Mouse (Mus musculus): ENCODE data around the gene Ptprt. TPM values are rescaled to one million over a fixed set of nuclear protein-coding genes. Genes with fewer than 3 reads are reported as not detected.

Gene Ptprt
- polyA plus RNA-seq, 1 experiment from 2014 or later, result 15.7 TPM

GRCm38 (mm10) chr2:162426114-162426513 lies 234.8 kb downstream of the Ptprt start:
- no peaks in the 10 kb centered on the region for H3K4me1 ChIP-seq (ENCODE audit: control insufficient read depth, insufficient read depth, low read length)
- ATAC-seq (ENCODE audit: low FRiP score, low TSS enrichment), result no peak
- 64% methylated on average over 8 of the region's 8 CpGs for WGBS
- peak overlapping the region; percentile 60 for H3K27ac ChIP-seq (replicated peaks; ENCODE audit: low read depth, low read length)
- no peak overlapping the region for H3K9ac ChIP-seq (replicated peaks; ENCODE audit: low read length)
- no peaks in the 10 kb centered on the region for H3K9me3 ChIP-seq (ENCODE audit: control insufficient read depth, low read length)
- DNase-seq, result peak; percentile 71
- no peak overlapping the region for H3K4me2 ChIP-seq (ENCODE audit: low read length)
- no peaks in the 10 kb centered on the region for H3K36me3 ChIP-seq (ENCODE audit: control insufficient read depth, insufficient read depth, low read length)
- H3K27me3 ChIP-seq (ENCODE audit: control insufficient read depth, insufficient read depth, low read length), result no peaks in the 10 kb centered on the region
- H3K4me3 ChIP-seq (replicated peaks; ENCODE audit: low read depth, low read length), result no peak overlapping the region

- no peak overlapping the region for H3K27ac ChIP-seq (replicated peaks; ENCODE audit: low read depth, low read length)
- WGBS, result 80% methylated on average over 3 of the region's 3 CpGs
- no peaks in the 10 kb centered on the region for H3K36me3 ChIP-seq (ENCODE audit: control insufficient read depth, insufficient read depth, low read length)
- ATAC-seq (ENCODE audit: low FRiP score, low TSS enrichment) (no peak), DNase-seq (no peak)
- H3K9me3 ChIP-seq (ENCODE audit: control insufficient read depth, low read length), result no peaks in the 10 kb centered on the region
- H3K27me3 ChIP-seq (ENCODE audit: control insufficient read depth, insufficient read depth, low read length), result no peaks in the 10 kb centered on the region
- no peak overlapping the region for H3K9ac ChIP-seq (replicated peaks; ENCODE audit: low read length)
- H3K4me2 ChIP-seq (ENCODE audit: low read length), result no peak overlapping the region
- no peak overlapping the region for H3K4me3 ChIP-seq (replicated peaks; ENCODE audit: low read depth, low read length)
- H3K4me1 ChIP-seq (ENCODE audit: control insufficient read depth, insufficient read depth, low read length), result peaks cover 4% of the 10 kb centered on the region; the same call in 1 of the 2 replicates
Observed at GRCm38 (mm10) chr2:162418181-162418580, 242.8 kb downstream of the Ptprt start.

- Histone ChIP-seq H3K4me2 (ENCODE audit: low read length) (no peak overlapping the region), H3K4me3 (replicated peaks; ENCODE audit: low read depth, low read length) (no peak overlapping the region), H3K27me3 (ENCODE audit: control insufficient read depth, insufficient read depth, low read length) (no peaks in the 10 kb centered on the region), H3K36me3 (ENCODE audit: control insufficient read depth, insufficient read depth, low read length) (no peaks in the 10 kb centered on the region), H3K9me3 (ENCODE audit: control insufficient read depth, low read length) (no peaks in the 10 kb centered on the region), H3K9ac (replicated peaks; ENCODE audit: low read length) (no peak overlapping the region), H3K27ac (replicated peaks; ENCODE audit: low read depth, low read length) (no peak overlapping the region), H3K4me1 (ENCODE audit: control insufficient read depth, insufficient read depth, low read length) (peaks cover 4% of the 10 kb centered on the region; the same call in 1 of the 2 replicates)
- 29% methylated on average over 5 of the region's 5 CpGs for WGBS
- ATAC-seq (ENCODE audit: low FRiP score, low TSS enrichment) (no peak), DNase-seq (peak; percentile 47)
Observed at GRCm38 (mm10) chr2:162413073-162413812, 247.7 kb downstream of the Ptprt start.

- no peaks in the 10 kb centered on the region for H3K9me3 ChIP-seq (ENCODE audit: control insufficient read depth, low read length)
- peaks cover 4% of the 10 kb centered on the region; the same call in 1 of the 2 replicates for H3K4me1 ChIP-seq (ENCODE audit: control insufficient read depth, insufficient read depth, low read length)
- no peak overlapping the region for H3K27ac ChIP-seq (replicated peaks; ENCODE audit: low read depth, low read length)
- H3K27me3 ChIP-seq (ENCODE audit: control insufficient read depth, insufficient read depth, low read length), result no peaks in the 10 kb centered on the region
- ATAC-seq (ENCODE audit: low FRiP score, low TSS enrichment), result no peak
- no peak overlapping the region for H3K4me3 ChIP-seq (replicated peaks; ENCODE audit: low read depth, low read length)
- DNase-seq, result peak; percentile 31
- no peaks in the 10 kb centered on the region for H3K36me3 ChIP-seq (ENCODE audit: control insufficient read depth, insufficient read depth, low read length)
- WGBS, result 88% methylated on average over 4 of the region's 4 CpGs
- no peak overlapping the region for H3K9ac ChIP-seq (replicated peaks; ENCODE audit: low read length)
- H3K4me2 ChIP-seq (ENCODE audit: low read length), result no peak overlapping the region
Observed at GRCm38 (mm10) chr2:162411014-162411413, 249.9 kb downstream of the Ptprt start.

- H3K27me3 ChIP-seq (ENCODE audit: control insufficient read depth, insufficient read depth, low read length), result no peaks in the 10 kb centered on the region
- H3K36me3 ChIP-seq (ENCODE audit: control insufficient read depth, insufficient read depth, low read length), result no peaks in the 10 kb centered on the region
- H3K4me1 ChIP-seq (ENCODE audit: control insufficient read depth, insufficient read depth, low read length), result peaks cover 4% of the 10 kb centered on the region; the same call in 1 of the 2 replicates
- DNase-seq (no peak), ATAC-seq (ENCODE audit: low FRiP score, low TSS enrichment) (no peak)
- no peak overlapping the region for H3K4me3 ChIP-seq (replicated peaks; ENCODE audit: low read depth, low read length)
- H3K9ac ChIP-seq (replicated peaks; ENCODE audit: low read length), result no peak overlapping the region
- no peak overlapping the region for H3K4me2 ChIP-seq (ENCODE audit: low read length)
- 62% methylated on average over 8 of the region's 8 CpGs for WGBS
- H3K27ac ChIP-seq (replicated peaks; ENCODE audit: low read depth, low read length), result no peak overlapping the region
- H3K9me3 ChIP-seq (ENCODE audit: control insufficient read depth, low read length), result no peaks in the 10 kb centered on the region
Observed at GRCm38 (mm10) chr2:162409245-162409644, 251.7 kb downstream of the Ptprt start.

GRCm38 (mm10) chr2:162401316-162402100 lies 259.4 kb downstream of the Ptprt start:
- no peak overlapping the region for H3K9ac ChIP-seq (replicated peaks; ENCODE audit: low read length)
- no peaks in the 10 kb centered on the region for H3K36me3 ChIP-seq (ENCODE audit: control insufficient read depth, insufficient read depth, low read length)
- DNase-seq (no peak), ATAC-seq (ENCODE audit: low FRiP score, low TSS enrichment) (0 out of 2 replicates have a peak, but pooled peaks have one; percentile 37)
- H3K4me3 ChIP-seq (replicated peaks; ENCODE audit: low read depth, low read length), result no peak overlapping the region
- no peak overlapping the region for H3K4me2 ChIP-seq (ENCODE audit: low read length)
- H3K27ac ChIP-seq (replicated peaks; ENCODE audit: low read depth, low read length), result no peak overlapping the region
- no peaks in the 10 kb centered on the region for H3K27me3 ChIP-seq (ENCODE audit: control insufficient read depth, insufficient read depth, low read length)
- no peaks in the 10 kb centered on the region for H3K4me1 ChIP-seq (ENCODE audit: control insufficient read depth, insufficient read depth, low read length)
- no peaks in the 10 kb centered on the region for H3K9me3 ChIP-seq (ENCODE audit: control insufficient read depth, low read length)
- 60% methylated on average over 6 of the region's 6 CpGs for WGBS

- H3K36me3 ChIP-seq (ENCODE audit: control insufficient read depth, insufficient read depth, low read length), result no peaks in the 10 kb centered on the region
- no peak for DNase-seq
- 83% methylated on average over 6 of the region's 6 CpGs for WGBS
- H3K9me3 ChIP-seq (ENCODE audit: control insufficient read depth, low read length), result no peaks in the 10 kb centered on the region
- no peak overlapping the region for H3K27ac ChIP-seq (replicated peaks; ENCODE audit: low read depth, low read length)
- no peak for ATAC-seq (ENCODE audit: low FRiP score, low TSS enrichment)
- H3K4me2 ChIP-seq (ENCODE audit: low read length), result no peak overlapping the region
- no peak overlapping the region for H3K9ac ChIP-seq (replicated peaks; ENCODE audit: low read length)
- no peaks in the 10 kb centered on the region for H3K4me1 ChIP-seq (ENCODE audit: control insufficient read depth, insufficient read depth, low read length)
- H3K4me3 ChIP-seq (replicated peaks; ENCODE audit: low read depth, low read length), result no peak overlapping the region
- H3K27me3 ChIP-seq (ENCODE audit: control insufficient read depth, insufficient read depth, low read length), result no peaks in the 10 kb centered on the region
Observed at GRCm38 (mm10) chr2:162394601-162395000, 266.3 kb downstream of the Ptprt start.

GRCm38 (mm10) chr2:162391834-162392233 lies 269.1 kb downstream of the Ptprt start:
- no peak overlapping the region for H3K4me3 ChIP-seq (replicated peaks; ENCODE audit: low read depth, low read length)
- H3K36me3 ChIP-seq (ENCODE audit: control insufficient read depth, insufficient read depth, low read length), result no peaks in the 10 kb centered on the region
- H3K9ac ChIP-seq (replicated peaks; ENCODE audit: low read length), result no peak overlapping the region
- H3K9me3 ChIP-seq (ENCODE audit: control insufficient read depth, low read length), result no peaks in the 10 kb centered on the region
- H3K4me1 ChIP-seq (ENCODE audit: control insufficient read depth, insufficient read depth, low read length), result no peaks in the 10 kb centered on the region
- WGBS, result 63% methylated on average over 4 of the region's 4 CpGs
- no peak for ATAC-seq (ENCODE audit: low FRiP score, low TSS enrichment)
- no peak overlapping the region for H3K4me2 ChIP-seq (ENCODE audit: low read length)
- H3K27ac ChIP-seq (replicated peaks; ENCODE audit: low read depth, low read length), result no peak overlapping the region
- DNase-seq, result peak; percentile 60
- H3K27me3 ChIP-seq (ENCODE audit: control insufficient read depth, insufficient read depth, low read length), result no peaks in the 10 kb centered on the region
